Mouse (Mus musculus): Measurements from ENCODE around the gene Acp7. TPM values are rescaled to one million over a fixed set of nuclear protein-coding genes. Genes with fewer than 3 reads are reported as not detected.

Acp7 gene
- total RNA-seq, 2 experiments from 2014 or later = 1.1 to 1.6 TPM

- intact Hi-C loops (cut with DNase I) = no loop called here
These were observed 49.4 kb downstream of the Acp7 start for GRCm38 (mm10) chr7:28581721-28582120.

GRCm38 (mm10) chr7:28579826-28580225 lies 51.3 kb downstream of the Acp7 start:
- intact Hi-C loops (cut with DNase I) = no loop called here
- DNase-seq (ENCODE audit: low spot score in 2 of 2) = no peak

More at GRCm38 (mm10) chr7:28581721-28582120, 49.4 kb downstream of the Acp7 start:
- no peak for DNase-seq (ENCODE audit: low spot score in 2 of 2)

- intact Hi-C loops (cut with DNase I) = no loop called here
- DNase-seq (ENCODE audit: low spot score in 2 of 2) = no peak
These were observed 52.5 kb downstream of the Acp7 start for GRCm38 (mm10) chr7:28578543-28579053.

GRCm38 (mm10) chr7:28577826-28578542 lies 53.1 kb downstream of the Acp7 start:
- intact Hi-C loops (cut with DNase I) = no loop called here
- no peak for DNase-seq (ENCODE audit: low spot score in 2 of 2)

- intact Hi-C loops (cut with DNase I) = no loop called here
- DNase-seq (ENCODE audit: low spot score in 2 of 2) = peak in 1 of 2 experiments; percentile 47
These were observed 54.7 kb downstream of the Acp7 start for GRCm38 (mm10) chr7:28576271-28576914.

GRCm38 (mm10) chr7:28575597-28575996 lies 55.5 kb downstream of the Acp7 start:
- intact Hi-C loops (cut with DNase I) = no loop called here
- no peak for DNase-seq (ENCODE audit: low spot score in 2 of 2)

- DNase-seq (ENCODE audit: low spot score in 2 of 2) = no peak
- intact Hi-C loops (cut with DNase I) = no loop called here
These were observed 57.9 kb downstream of the Acp7 start for GRCm38 (mm10) chr7:28573236-28573635.

GRCm38 (mm10) chr7:28572689-28573088 lies 58.4 kb downstream of the Acp7 start:
- intact Hi-C loops (cut with DNase I) = no loop called here
- no peak for DNase-seq (ENCODE audit: low spot score in 2 of 2)

GRCm38 (mm10) chr7:28570982-28571682 lies 60.0 kb downstream of the Acp7 start:
- intact Hi-C loops (cut with DNase I) = no loop called here

GRCm38 (mm10) chr7:28570291-28570981 lies 60.7 kb downstream of the Acp7 start:
- intact Hi-C loops (cut with DNase I) = no loop called here
- peak in 1 of 2 experiments; percentile 71 for DNase-seq (ENCODE audit: low spot score in 2 of 2)

More at GRCm38 (mm10) chr7:28570982-28571682, 60.0 kb downstream of the Acp7 start:
- DNase-seq (ENCODE audit: low spot score in 2 of 2) = no peak

- DNase-seq (ENCODE audit: low spot score in 2 of 2) = peak; percentile 66 to 71
- intact Hi-C loops (cut with DNase I) = loop anchor here (1.0 kb wide), 1 partner anchor 33 kb away; no protein-coding TSS in a partner anchor
These were observed 62.9 kb downstream of the Acp7 start for GRCm38 (mm10) chr7:28568253-28568652.

- intact Hi-C loops (cut with DNase I) = no loop called here
These were observed 63.6 kb downstream of the Acp7 start for GRCm38 (mm10) chr7:28567539-28567938.

GRCm38 (mm10) chr7:28565407-28565806 lies 65.7 kb downstream of the Acp7 start:
- intact Hi-C loops (cut with DNase I) = no loop called here
- no peak for DNase-seq (ENCODE audit: low spot score in 2 of 2)

More at GRCm38 (mm10) chr7:28567539-28567938, 63.6 kb downstream of the Acp7 start:
- DNase-seq (ENCODE audit: low spot score in 2 of 2) = no peak

- intact Hi-C loops (cut with DNase I) = no loop called here
- no peak for DNase-seq (ENCODE audit: low spot score in 2 of 2)
These were observed 68.2 kb downstream of the Acp7 start for GRCm38 (mm10) chr7:28562951-28563350.

GRCm38 (mm10) chr7:28562371-28562770 lies 68.8 kb downstream of the Acp7 start:
- DNase-seq (ENCODE audit: low spot score in 2 of 2) = no peak
- intact Hi-C loops (cut with DNase I) = no loop called here

GRCm38 (mm10) chr7:28561967-28562366 lies 69.2 kb downstream of the Acp7 start:
- intact Hi-C loops (cut with DNase I) = no loop called here
- no peak for DNase-seq (ENCODE audit: low spot score in 2 of 2)

- DNase-seq (ENCODE audit: low spot score in 2 of 2) = no peak
These were observed 70.3 kb downstream of the Acp7 start for GRCm38 (mm10) chr7:28560856-28561255.

GRCm38 (mm10) chr7:28558486-28558885 lies 72.6 kb downstream of the Acp7 start:
- intact Hi-C loops (cut with DNase I) = no loop called here
- DNase-seq (ENCODE audit: low spot score in 2 of 2) = no peak

More at GRCm38 (mm10) chr7:28560856-28561255, 70.3 kb downstream of the Acp7 start:
- intact Hi-C loops (cut with DNase I) = no loop called here

GRCm38 (mm10) chr7:28557708-28558107 lies 73.4 kb downstream of the Acp7 start:
- intact Hi-C loops (cut with DNase I) = no loop called here
- no peak for DNase-seq (ENCODE audit: low spot score in 2 of 2)

Measured in left cerebral cortex, postnatal 25 days (tissue).